50 mouse cellular contexts compared by ENCODE assay signal in the genomic region with DNA sequence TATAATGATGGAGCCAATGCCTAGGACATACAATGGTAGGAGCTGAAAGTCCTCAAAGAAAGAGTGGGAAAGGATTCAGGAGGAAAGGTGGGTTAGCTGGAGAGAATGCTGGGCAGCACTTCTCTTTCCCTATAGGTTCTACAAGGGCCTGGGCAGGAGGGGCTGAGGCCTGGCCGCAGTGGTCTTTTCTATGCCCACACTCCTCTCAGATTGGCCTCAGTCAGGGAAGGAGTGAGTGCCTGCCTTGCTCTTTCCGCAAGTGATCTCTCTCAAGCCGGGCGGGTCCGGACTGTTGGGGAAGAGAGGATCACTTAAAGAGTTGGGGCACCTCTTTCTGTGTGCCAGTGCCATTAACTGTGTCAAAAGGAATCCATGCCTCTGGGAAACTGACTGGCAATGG. TPM values are rescaled to one million over a fixed set of nuclear protein-coding genes. Genes with fewer than 3 reads are reported as not detected.
"Had no signal": no experiment of that assay in that cellular context is flagged by ENCODE, and none has a peak within 500 bp of the region (broad histone marks: within the 10 kb centered on the region; RNA-seq: fewer than 3 reads in every experiment).

No protein-coding gene starts in this region.

- H3K27me3 ChIP-seq: intestine, embryonic 15.5 days had no signal

- H3K27ac ChIP-seq: heart, embryonic 13.5 days; heart, embryonic 15.5 days; hindbrain, embryonic 10.5 days; hindbrain, embryonic 12.5 days; hindbrain, embryonic 14.5 days; hindbrain, embryonic 15.5 days; hindbrain, postnatal 0 days; intestine, embryonic 15.5 days; kidney, embryonic 15.5 days; kidney, postnatal 0 days; layer of hippocampus, adult 2 months; left cerebral cortex, adult 2 months had no signal

- DNase-seq: heart, postnatal 10 days; heart, postnatal 14 days; heart, postnatal 4 days; kidney, adult 11 months; kidney, adult 18-20 months; kidney, adult 2 months; kidney, adult 8-10 months; kidney, adult 9 months; kidney, postnatal 10 days; kidney, postnatal 14 days; kidney, postnatal 25 days; kidney, postnatal 36 days; kidney, postnatal 4 days; layer of hippocampus, adult 9-11 months; layer of hippocampus, postnatal 36 days had no signal

- H3K9me3 ChIP-seq: heart, embryonic 13.5 days; heart, embryonic 15.5 days; hindbrain, embryonic 10.5 days; hindbrain, embryonic 12.5 days; hindbrain, embryonic 13.5 days; hindbrain, embryonic 15.5 days; intestine, embryonic 15.5 days; kidney, embryonic 15.5 days had no signal

- ATAC-seq: hindbrain, embryonic 16.5 days; hindbrain, postnatal 0 days; inflammation-experienced regulatory T-cells, adult 6 months; intestine, embryonic 15.5 days; intestine, embryonic 16.5 days; intestine, postnatal 0 days had no signal

- H3K4me3 ChIP-seq: heart, embryonic 13.5 days; heart, embryonic 15.5 days; hindbrain, embryonic 10.5 days; hindbrain, embryonic 12.5 days; hindbrain, embryonic 13.5 days; hindbrain, embryonic 15.5 days; intestine, embryonic 15.5 days; kidney, embryonic 15.5 days; layer of hippocampus, adult 2 months; left cerebral cortex, adult 2 months had no signal

- H3K4me2 ChIP-seq: heart, embryonic 13.5 days; heart, embryonic 15.5 days; hindbrain, embryonic 12.5 days; hindbrain, embryonic 13.5 days; hindbrain, embryonic 14.5 days; hindbrain, embryonic 15.5 days; intestine, embryonic 15.5 days; kidney, embryonic 15.5 days had no signal

- H3K36me3 ChIP-seq: heart, embryonic 13.5 days; heart, embryonic 15.5 days; hindbrain, embryonic 10.5 days; hindbrain, embryonic 12.5 days; hindbrain, embryonic 13.5 days; hindbrain, embryonic 15.5 days; intestine, embryonic 15.5 days; kidney, embryonic 15.5 days had no signal

- H3K9ac ChIP-seq: heart, embryonic 13.5 days; heart, embryonic 15.5 days; hindbrain, embryonic 12.5 days; hindbrain, embryonic 13.5 days; hindbrain, embryonic 14.5 days; hindbrain, embryonic 15.5 days; intestine, embryonic 15.5 days; kidney, embryonic 15.5 days had no signal

RNA-seq across cellular contexts. Expression of gene Ces4a, which starts 22.7 kb away (rescaled TPM):
- total RNA-seq: heart, postnatal 10 days; heart, postnatal 14 days; heart, postnatal 25 days; heart, postnatal 4 days; hematopoietic stem cell, adult 5-6 weeks; layer of hippocampus, adult 18-20 months; layer of hippocampus, adult 2 months; layer of hippocampus, adult 8-10 months; layer of hippocampus, postnatal 10 days; layer of hippocampus, postnatal 14 days; layer of hippocampus, postnatal 25 days; layer of hippocampus, postnatal 36 days; left cerebral cortex, adult 18-20 months; left cerebral cortex, adult 2 months; left cerebral cortex, adult 8-10 months; left cerebral cortex, postnatal 10 days had no signal
- polyA plus RNA-seq: heart, embryonic 13.5 days; heart, embryonic 14.5 days; heart, embryonic 15.5 days; heart, embryonic 16.5 days; heart, postnatal 0 days; hindbrain, embryonic 10.5 days; hindbrain, embryonic 11.5 days; hindbrain, embryonic 12.5 days; hindbrain, embryonic 13.5 days; hindbrain, embryonic 14.5 days; hindbrain, embryonic 16.5 days; inflammation-experienced regulatory T-cells, adult 6 months; intestine, embryonic 14.5 days; intestine, embryonic 15.5 days; intestine, embryonic 16.5 days; intestine, postnatal 0 days; kidney, adult 2 months; kidney, embryonic 14.5 days; kidney, embryonic 15.5 days; kidney, embryonic 16.5 days; kidney, postnatal 0 days; large intestine, adult 2 months had no signal
